Mouse (Mus musculus): ENCODE results near the gene Pllp. TPM values are rescaled to one million over a fixed set of nuclear protein-coding genes. Genes with fewer than 3 reads are reported as not detected.

The Pllp gene
- polyA plus RNA-seq, 1 experiment from 2014 or later, result 1.1 TPM

GRCm38 (mm10) chr8:94699366-94699765 is 3.3 kb upstream of the Pllp start:
- DNase-seq (ENCODE audit: low spot score), result no peak
- Histone ChIP-seq H3K9me3 (no peaks in the 10 kb centered on the region), H3K27me3 (ENCODE audit: insufficient read depth, poor library complexity, severe bottlenecking) (peaks cover 47% of the 10 kb centered on the region), H3K4me3 (no peak overlapping the region), H3K4me1 (peaks cover 13% of the 10 kb centered on the region), H3K36me3 (no peaks in the 10 kb centered on the region), H3K27ac (no peak overlapping the region)
- 75% methylated on average over 16 of the region's 16 CpGs for WGBS

- WGBS, result 80% methylated on average over 6 of the region's 6 CpGs
- H3K4me3 ChIP-seq, result no peak overlapping the region
- peaks cover 61% of the 10 kb centered on the region for H3K27me3 ChIP-seq (ENCODE audit: insufficient read depth, poor library complexity, severe bottlenecking)
- no peak overlapping the region for H3K27ac ChIP-seq
- peaks cover 13% of the 10 kb centered on the region for H3K4me1 ChIP-seq
- H3K9me3 ChIP-seq, result no peaks in the 10 kb centered on the region
- no peak for DNase-seq (ENCODE audit: low spot score)
- H3K36me3 ChIP-seq, result no peaks in the 10 kb centered on the region
Observed at GRCm38 (mm10) chr8:94697956-94698355, 1.9 kb upstream of the Pllp start.

DNA sequence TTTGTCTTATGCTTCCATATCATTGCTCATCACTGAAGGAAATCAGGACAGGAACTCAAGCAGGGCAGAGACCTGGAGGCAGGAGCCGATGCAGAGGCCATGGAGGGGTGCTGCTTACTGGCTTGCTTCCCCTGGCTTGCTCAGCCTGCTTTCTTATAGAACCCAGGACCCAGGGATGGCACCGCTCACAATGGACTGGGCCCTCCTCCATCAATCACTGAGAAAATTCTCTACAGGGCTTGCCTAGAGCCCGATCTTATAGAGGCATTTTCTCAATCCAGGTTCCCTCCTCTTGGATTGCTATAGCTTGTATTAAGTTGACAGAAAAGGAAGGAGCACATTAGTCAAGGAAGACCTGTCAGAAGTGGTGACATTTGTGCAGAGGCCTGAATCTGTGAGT is 488 bp upstream of the Pllp start:
- Histone ChIP-seq H3K27ac (no peak overlapping the region), H3K4me1 (peaks cover 10% of the 10 kb centered on the region), H3K36me3 (no peaks in the 10 kb centered on the region), H3K4me3 (peak overlapping the region; percentile 57; the same call in 1 of the 2 replicates), H3K9me3 (no peaks in the 10 kb centered on the region), H3K27me3 (ENCODE audit: insufficient read depth, poor library complexity, severe bottlenecking) (peaks cover 74% of the 10 kb centered on the region)
- DNase-seq (ENCODE audit: low spot score), result no peak
- 57% methylated on average over 3 of the region's 3 CpGs for WGBS

- Histone ChIP-seq H3K27ac (no peak overlapping the region), H3K4me1 (peaks cover 10% of the 10 kb centered on the region), H3K9me3 (no peaks in the 10 kb centered on the region), H3K4me3 (peak overlapping the region; percentile 57), H3K27me3 (ENCODE audit: insufficient read depth, poor library complexity, severe bottlenecking) (peaks cover 74% of the 10 kb centered on the region), H3K36me3 (no peaks in the 10 kb centered on the region)
- no peak for DNase-seq (ENCODE audit: low spot score)
- under 1% methylated on average over 31 of the region's 31 CpGs for WGBS
Observed at GRCm38 (mm10) chr8:94695341-94695993, 611 bp downstream of the Pllp start.

- peaks cover 10% of the 10 kb centered on the region for H3K4me1 ChIP-seq
- H3K9me3 ChIP-seq, result no peaks in the 10 kb centered on the region
- H3K27ac ChIP-seq, result no peak overlapping the region
- DNase-seq (ENCODE audit: low spot score), result no peak
- 3% methylated on average over 6 of the region's 6 CpGs for WGBS
- H3K36me3 ChIP-seq, result no peaks in the 10 kb centered on the region
- no peak overlapping the region for H3K4me3 ChIP-seq
- peaks cover 74% of the 10 kb centered on the region for H3K27me3 ChIP-seq (ENCODE audit: insufficient read depth, poor library complexity, severe bottlenecking)
Observed at GRCm38 (mm10) chr8:94694701-94695100, 1.4 kb downstream of the Pllp start.

GRCm38 (mm10) chr8:94685953-94686352 is 10.1 kb downstream of the Pllp start:
- no peaks in the 10 kb centered on the region for H3K9me3 ChIP-seq
- DNase-seq (ENCODE audit: low spot score), result no peak
- H3K4me1 ChIP-seq, result no peaks in the 10 kb centered on the region; the same call in 1 of the 2 replicates
- no peaks in the 10 kb centered on the region for H3K36me3 ChIP-seq
- H3K4me3 ChIP-seq, result no peak overlapping the region
- no peak overlapping the region for H3K27ac ChIP-seq
- 53% methylated on average over 9 of the region's 9 CpGs for WGBS
- H3K27me3 ChIP-seq (ENCODE audit: insufficient read depth, poor library complexity, severe bottlenecking), result peaks cover 4% of the 10 kb centered on the region

GRCm38 (mm10) chr8:94684287-94684686 is 11.8 kb downstream of the Pllp start:
- H3K4me1 ChIP-seq, result no peaks in the 10 kb centered on the region; the same call in 1 of the 2 replicates
- WGBS, result 58% methylated on average over 4 of the region's 4 CpGs
- H3K9me3 ChIP-seq, result no peaks in the 10 kb centered on the region

GRCm38 (mm10) chr8:94682732-94683524 is 13.2 kb downstream of the Pllp start:
- Histone ChIP-seq H3K36me3 (no peaks in the 10 kb centered on the region), H3K27me3 (ENCODE audit: insufficient read depth, poor library complexity, severe bottlenecking) (peaks cover 4% of the 10 kb centered on the region), H3K9me3 (no peaks in the 10 kb centered on the region), H3K4me3 (no peak overlapping the region), H3K27ac (no peak overlapping the region), H3K4me1 (no peaks in the 10 kb centered on the region; the same call in 1 of the 2 replicates)
- WGBS, result 78% methylated on average over 16 of the region's 16 CpGs
- no peak for DNase-seq (ENCODE audit: low spot score)

More at GRCm38 (mm10) chr8:94684287-94684686, 11.8 kb downstream of the Pllp start:
- H3K36me3 ChIP-seq, result no peaks in the 10 kb centered on the region
- peaks cover 4% of the 10 kb centered on the region for H3K27me3 ChIP-seq (ENCODE audit: insufficient read depth, poor library complexity, severe bottlenecking)
- H3K27ac ChIP-seq, result no peak overlapping the region
- no peak overlapping the region for H3K4me3 ChIP-seq
- no peak for DNase-seq (ENCODE audit: low spot score)

DNA sequence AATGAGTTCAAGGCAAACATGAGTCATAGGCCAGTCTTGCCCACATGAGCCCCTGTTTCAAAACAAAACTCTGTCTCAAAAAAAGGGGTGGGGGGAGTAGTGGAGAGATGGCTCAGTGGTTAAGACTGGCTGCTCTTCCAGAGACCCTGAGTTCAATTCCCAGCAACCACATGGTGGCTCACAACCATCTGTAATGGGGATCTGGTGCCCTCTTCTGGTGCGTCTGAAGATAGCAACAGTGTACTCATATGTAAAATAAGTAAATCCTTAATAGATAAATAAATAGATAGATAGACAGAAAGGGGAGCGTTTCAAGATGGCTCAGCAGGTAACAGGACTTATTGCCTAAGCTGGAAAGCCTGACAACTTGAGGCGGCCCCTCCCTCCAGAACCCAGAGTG is 15.7 kb downstream of the Pllp start:
- no peaks in the 10 kb centered on the region for H3K9me3 ChIP-seq
- peaks cover 4% of the 10 kb centered on the region for H3K27me3 ChIP-seq (ENCODE audit: insufficient read depth, poor library complexity, severe bottlenecking)
- 0 out of 2 replicates have a peak, but pooled peaks cover 3% of the 10 kb centered on the region for H3K36me3 ChIP-seq
- no peak overlapping the region for H3K27ac ChIP-seq
- no peak for DNase-seq (ENCODE audit: low spot score)
- 77% methylated on average over 3 of the region's 3 CpGs for WGBS
- no peak overlapping the region for H3K4me3 ChIP-seq
- H3K4me1 ChIP-seq, result no peaks in the 10 kb centered on the region; the same call in 1 of the 2 replicates

DNA sequence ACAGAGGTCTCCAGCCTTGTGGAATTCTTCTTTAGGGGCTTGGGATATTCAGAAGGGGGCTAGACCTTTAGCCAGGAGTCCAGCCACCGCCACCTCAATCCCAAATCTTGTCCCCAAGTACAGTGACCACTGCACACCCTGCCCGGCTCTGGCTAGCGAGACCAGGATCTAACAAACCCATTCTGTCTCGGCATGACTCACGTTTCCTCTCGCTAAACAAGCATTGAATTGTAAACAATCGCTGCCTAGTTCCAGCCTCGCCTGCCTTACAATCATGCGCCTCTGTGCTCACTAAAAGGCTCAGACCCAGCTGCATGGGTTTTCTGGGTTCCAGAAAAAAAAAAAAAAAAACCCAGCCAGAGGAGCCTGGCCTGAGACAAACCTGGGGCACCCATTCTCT is 17.5 kb downstream of the Pllp start:
- H3K36me3 ChIP-seq, result peaks cover 17% of the 10 kb centered on the region
- H3K9me3 ChIP-seq, result no peaks in the 10 kb centered on the region
- peak overlapping the region; percentile 57 for H3K27ac ChIP-seq
- no peaks in the 10 kb centered on the region; the same call in 1 of the 2 replicates for H3K4me1 ChIP-seq
- 55% methylated on average over 9 of the region's 9 CpGs for WGBS
- H3K27me3 ChIP-seq (ENCODE audit: insufficient read depth, poor library complexity, severe bottlenecking), result peaks cover 4% of the 10 kb centered on the region; the same call in 1 of the 2 replicates
- peak; percentile 74 for DNase-seq (ENCODE audit: low spot score)
- H3K4me3 ChIP-seq, result no peak overlapping the region

DNA sequence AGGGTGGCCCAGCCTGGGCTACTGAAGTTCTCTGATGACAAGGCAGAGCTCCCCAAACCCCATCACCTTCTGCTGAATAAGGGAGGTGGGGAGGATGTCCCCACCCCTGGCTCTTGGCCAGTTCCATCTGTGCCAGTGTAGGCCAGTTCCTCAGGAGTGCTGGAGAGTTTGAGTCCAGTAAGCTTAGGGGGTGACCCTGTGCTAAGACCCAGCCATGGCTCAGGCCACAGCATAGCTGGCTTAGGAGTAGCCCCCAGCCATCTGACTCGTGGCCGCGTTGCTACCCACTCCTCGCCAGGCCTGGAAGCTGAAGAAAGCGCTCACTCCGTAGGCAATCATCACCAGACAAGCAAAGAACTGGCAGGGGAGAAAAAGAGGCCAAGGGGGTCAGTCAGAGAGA is 20.2 kb downstream of the Pllp start:
- no peaks in the 10 kb centered on the region for H3K27me3 ChIP-seq (ENCODE audit: insufficient read depth, poor library complexity, severe bottlenecking)
- H3K4me1 ChIP-seq, result no peaks in the 10 kb centered on the region
- no peak overlapping the region for H3K27ac ChIP-seq
- no peaks in the 10 kb centered on the region for H3K9me3 ChIP-seq
- H3K4me3 ChIP-seq, result no peak overlapping the region
- peaks cover 44% of the 10 kb centered on the region for H3K36me3 ChIP-seq
- peak; percentile 70 for DNase-seq (ENCODE audit: low spot score)
- 87% methylated on average over 6 of the region's 6 CpGs for WGBS

DNA sequence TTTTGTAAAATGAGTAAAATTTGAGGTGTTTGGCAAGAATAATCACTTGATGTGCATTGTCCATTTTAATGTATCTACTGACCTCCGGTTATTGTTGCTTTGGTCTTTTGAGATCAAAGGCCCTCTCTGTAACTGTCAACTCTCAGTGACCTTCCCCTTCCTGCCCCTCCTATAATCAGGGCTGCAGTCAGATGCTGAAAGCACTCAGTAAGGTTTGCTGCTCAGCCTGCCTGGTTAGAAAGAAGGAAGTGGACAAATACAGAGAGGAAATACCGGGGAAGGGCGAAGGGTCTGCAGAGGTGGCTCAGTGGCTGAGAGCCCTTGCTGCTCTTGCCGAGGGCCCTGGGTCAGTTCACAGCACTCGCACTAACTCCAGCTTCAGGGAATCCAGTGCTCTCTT is 21.7 kb downstream of the Pllp start:
- peak; percentile 57 for DNase-seq (ENCODE audit: low spot score)
- Histone ChIP-seq H3K36me3 (peaks cover 59% of the 10 kb centered on the region), H3K4me3 (no peak overlapping the region), H3K27me3 (ENCODE audit: insufficient read depth, poor library complexity, severe bottlenecking) (no peaks in the 10 kb centered on the region), H3K4me1 (no peaks in the 10 kb centered on the region), H3K27ac (no peak overlapping the region), H3K9me3 (no peaks in the 10 kb centered on the region)
- 79% methylated on average over 5 of the region's 5 CpGs for WGBS

Measured in heart, embryonic 10.5 days (tissue).